Mouse (Mus musculus) lung, postnatal 0 days (tissue): ENCODE results near the gene Fzd4.

Source experiments
- CTCF ChIP-seq: IDR thresholded peaks from 2 replicates; pipeline ENCODE4 v1.5.1; 2016; ENCODE audit warnings: antibody characterized with exemption, mild to moderate bottlenecking
- EP300 ChIP-seq: IDR thresholded peaks from 2 replicates; pipeline ENCODE4 v1.6.1; 2016; ENCODE audit warnings: antibody characterized with exemption, mild to moderate bottlenecking, control low read depth

DNA sequence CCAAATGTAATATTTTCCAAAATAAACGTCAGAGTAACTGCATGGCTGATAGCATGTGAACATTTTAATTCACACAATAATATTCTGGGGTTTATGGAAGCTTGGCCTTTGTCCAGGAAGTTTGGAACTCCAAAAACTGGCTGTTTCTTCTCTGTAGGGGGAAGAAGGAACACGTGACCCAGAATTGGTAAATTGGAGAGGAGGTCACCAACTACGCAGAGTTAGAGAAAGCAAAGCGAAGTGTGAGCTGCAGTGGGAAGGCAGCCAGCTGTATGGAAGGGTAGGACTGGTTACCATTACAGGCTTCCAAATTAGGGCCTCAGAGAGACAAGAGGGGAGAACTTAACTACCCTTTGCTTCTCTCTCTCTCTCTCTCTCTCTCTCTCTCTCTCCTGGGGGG, 47.8 kb upstream of the Fzd4 start:
- TF ChIP-seq CTCF = no peak
- no peak for TF ChIP-seq EP300
